Mouse (Mus musculus) lung, postnatal 14 days (tissue): ENCODE data around the gene Clcn1.

Source experiments
- DNase-seq: peaks from one replicate; pipeline ENCODE4 v3.0.0; 2021

Clcn1 gene

DNA sequence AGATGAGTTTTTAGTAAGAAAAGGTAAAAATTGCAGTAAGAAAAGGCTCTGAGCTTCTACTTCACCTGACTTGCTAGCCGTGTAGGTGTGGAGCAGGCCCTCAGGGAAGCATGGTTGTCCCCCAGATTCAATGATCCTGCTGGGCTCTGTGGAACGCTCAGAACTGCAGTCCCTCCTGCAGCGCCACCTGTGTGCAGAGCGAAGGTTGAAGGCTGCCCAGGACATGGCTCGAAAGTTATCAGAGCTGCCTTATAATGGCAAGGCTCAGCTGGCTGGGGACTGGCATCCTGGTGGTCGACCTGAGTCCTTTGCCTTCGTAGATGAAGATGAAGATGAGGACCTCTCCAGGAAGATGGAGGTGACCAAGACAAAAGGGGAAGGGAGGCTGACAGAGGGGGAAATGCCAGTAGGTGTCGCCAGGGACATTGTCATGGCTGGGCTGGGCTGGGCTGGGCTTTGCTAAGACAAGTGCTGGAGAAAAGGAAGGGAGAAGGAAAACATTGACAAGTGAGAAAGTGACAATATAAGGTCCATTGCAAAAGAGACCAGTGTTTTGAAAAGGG lies 23.4 kb downstream of the Clcn1 start:
- DNase-seq: no peak

DNA sequence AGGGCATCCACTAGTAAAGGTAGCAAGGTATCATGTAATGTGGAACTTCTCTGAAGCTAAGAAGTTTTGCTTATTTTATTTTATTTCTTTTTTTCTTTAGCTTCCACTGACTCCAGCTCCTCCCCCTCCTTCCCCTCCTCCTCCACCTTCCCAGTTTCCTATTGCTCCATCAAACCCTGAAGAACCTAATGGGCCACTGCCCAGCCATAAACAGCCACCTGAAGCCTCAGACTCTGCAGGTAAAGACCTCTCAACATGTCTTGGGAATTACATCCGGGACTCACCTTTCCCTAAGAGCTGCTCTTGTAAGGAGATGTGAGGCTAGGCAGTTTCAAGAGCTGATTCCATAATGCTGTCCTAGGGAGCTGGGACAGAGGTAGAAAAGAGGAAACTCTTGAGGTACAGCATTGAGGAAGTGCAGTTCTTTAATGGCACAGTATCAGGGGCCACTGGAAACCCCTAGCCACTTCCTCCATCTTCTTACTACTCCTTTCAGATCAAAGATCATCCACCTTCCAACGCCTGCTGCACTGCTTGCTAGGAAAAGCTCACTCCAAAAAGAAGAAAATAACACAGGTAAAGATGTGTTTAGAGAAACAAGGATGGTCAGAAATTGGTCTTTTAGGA lies 24.1 kb downstream of the Clcn1 start:
- DNase-seq: no peak

DNA sequence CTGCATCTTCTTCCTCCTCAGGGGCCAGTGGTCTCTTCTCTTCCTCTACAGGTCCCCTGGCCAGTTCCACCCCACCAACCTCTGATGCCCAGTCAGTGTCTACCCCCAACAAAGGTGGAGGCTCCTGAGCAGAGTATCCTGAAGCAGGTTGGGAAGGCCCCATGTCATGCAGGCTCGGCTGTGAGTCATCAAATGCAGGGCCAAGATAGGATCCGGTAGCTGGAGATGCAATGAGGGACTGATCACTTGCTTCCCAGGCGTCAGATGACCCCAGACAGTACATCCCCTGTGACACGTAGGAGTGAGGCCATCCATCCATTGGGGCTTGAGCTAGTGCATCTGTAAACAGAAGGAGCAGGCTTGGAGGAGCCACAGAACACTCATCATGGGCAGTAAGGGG lies 31.8 kb downstream of the Clcn1 start:
- DNase-seq: no peak

DNA sequence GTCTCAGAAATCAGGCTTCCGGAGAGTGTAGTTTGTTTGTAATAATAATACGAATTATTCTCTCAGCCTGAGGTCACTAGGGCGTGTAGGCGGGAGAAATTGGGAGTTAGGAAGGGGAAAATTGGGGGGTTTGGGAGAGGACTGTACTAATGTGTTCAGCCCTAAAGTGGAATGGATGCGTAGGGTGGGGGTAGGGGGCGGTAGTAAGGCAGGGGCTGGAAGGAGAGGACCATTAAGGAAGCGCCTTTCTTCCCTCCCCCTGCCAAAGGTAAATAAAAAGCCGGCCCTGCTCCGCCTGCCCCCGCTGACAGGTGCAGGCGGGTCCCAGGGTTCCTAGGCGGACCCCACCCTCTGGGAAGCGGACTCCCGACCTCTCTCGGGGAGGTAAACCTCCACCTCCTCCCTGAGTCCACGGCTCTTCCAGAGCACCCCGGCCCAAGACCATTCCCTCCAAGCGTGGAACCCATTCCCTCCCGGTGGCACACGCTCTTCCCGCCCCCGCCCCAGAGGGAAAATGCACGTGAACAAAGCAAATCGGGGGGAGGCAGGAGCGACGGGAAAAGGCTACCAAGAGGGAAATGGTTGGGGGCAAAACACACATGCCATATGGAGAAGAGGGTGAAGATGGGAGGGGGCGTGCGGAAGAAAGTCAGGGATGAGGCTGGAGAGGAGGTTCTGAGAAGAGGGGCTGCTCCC lies 37.0 kb downstream of the Clcn1 start:
- DNase-seq: no peak

DNA sequence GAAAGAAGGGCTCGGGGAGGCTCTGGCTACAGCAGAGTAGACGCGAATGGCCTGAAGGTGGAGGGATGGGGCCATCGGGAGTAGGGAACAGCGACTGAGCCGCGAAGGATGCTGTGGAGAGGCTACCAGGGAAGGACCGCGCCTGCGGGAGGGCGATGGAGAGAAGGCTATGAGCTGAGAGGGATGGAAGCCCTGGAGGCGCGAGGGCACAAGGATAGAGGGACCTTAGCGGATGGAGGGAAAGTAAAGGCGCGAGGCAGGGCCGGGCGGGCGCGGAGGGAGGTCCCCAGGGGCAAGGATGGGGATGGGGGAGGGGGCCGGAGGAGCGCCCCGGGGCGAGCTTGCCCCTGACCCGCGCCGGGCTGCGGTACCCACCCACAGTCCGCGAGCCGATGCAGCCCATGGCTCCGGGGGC lies 37.6 kb downstream of the Clcn1 start:
- peak; percentile 9 for DNase-seq

DNA sequence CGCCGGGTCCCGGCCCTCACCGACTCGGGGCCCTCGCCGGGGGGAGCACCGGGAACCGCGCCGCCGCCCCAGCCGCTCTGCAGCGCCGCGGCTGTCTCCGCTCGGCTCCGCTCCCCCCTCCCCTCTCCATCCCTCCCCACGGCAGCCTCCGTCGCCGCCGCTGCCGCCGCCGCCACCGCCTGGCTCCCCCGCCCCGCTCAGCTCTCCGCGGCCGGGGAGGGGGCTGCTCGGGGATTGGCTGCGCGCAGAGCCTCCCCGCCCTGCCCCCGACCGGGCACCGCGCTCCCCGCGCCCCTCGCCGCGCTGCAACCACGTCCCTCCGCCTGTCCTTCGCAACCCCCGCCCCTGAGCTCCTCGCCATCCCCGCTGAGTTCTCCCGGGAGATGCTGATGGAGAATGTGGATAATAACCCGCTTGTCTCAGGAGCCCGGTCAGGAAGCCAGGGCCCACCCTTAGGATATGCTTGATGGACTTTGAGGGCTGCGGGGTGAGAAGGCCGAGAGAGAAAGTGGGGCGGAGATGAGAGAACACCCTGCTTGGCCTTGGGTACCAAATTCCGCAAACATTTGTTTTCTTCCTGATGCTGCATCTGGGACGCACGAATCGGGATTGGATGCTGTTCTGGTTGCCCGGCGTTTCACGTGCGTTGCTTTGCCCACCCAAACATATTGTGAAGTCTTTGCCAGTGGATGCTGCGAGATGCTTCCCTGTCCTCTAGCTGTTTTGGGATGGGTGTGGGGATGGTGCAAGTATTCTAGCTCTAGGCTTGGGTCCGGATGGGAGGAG lies 38.2 kb downstream of the Clcn1 start, which contains the start of gene Fam131b:
TSS of gene Fam131b (minus strand) at position 162 of the 786 bp plus-strand sequence.
- peak; percentile 18 for DNase-seq

DNA sequence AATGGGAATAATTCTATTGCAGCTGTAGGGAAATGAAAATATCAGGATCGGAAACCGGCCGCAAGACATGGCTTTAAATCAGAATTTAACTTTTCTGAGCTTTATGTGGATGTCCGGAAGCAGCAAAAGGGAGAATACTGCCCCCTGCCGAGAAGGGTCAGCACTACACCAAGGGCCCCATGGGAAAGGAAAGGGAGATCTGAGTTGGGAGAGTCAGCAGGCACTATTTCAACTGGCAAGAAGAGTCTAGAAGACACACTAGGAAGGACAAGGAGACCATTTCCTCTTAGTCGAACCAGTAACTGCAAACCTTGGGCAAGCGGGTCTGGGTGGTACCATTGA lies 38.8 kb downstream of the Clcn1 start:
- peak; percentile 84 for DNase-seq

DNA sequence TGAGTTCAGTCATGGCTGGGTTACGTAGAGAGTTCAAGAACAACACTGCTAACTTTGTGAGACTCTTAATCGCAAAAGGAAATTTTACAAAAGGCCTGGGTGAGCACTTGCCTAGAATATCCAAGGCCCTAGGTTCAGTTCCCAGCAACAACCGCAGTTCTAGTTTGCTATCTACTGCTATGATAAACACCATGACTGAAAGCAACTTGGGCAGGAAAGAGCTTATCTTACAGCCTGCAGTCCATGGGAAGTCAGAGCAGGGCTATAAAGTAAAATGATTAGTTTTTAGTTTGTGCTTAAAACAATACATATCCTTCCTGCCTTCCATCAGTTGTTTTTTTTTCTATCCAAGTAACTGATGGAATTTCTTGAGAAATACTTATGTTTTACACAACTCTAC lies 40.0 kb downstream of the Clcn1 start:
- DNase-seq: no peak

DNA sequence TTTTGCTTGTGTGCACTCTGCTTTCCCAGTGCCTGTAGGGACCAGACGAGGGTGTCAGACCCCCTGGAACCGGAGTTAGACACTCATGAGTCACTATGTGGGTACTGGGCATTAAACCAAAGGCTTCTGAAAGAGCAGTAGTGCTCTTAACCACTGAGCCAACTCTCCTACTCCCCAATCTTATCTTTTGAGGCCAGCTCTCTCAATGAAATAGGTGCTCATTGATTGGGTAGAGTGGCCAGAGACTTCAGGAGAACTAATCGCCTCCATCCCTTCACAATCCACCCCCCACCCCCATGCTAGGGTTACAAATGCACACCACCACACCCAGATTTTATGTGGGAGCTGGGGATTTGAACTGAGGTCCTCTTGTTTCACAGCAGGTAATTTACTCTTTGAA lies 42.3 kb downstream of the Clcn1 start:
- no peak for DNase-seq

DNA sequence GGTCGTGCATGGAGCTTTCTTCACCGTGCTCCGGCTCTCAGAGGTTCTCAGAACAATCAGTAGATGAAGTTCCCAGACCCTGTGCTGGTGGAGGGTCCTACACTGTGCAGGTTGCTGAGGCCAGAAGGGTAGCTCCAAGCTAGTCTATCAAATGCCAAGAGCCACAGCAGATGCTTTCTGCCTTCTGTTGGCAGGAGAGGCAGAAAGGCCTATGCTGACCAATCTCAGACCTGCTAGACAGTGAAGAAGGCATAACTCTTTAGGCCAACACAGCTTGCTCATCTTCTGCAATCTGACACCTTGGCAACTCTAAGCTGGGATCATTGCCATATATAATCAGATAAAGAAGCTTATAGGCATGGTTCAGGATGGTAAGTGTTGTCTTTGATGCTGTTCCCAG lies 43.7 kb downstream of the Clcn1 start:
- DNase-seq: no peak

DNA sequence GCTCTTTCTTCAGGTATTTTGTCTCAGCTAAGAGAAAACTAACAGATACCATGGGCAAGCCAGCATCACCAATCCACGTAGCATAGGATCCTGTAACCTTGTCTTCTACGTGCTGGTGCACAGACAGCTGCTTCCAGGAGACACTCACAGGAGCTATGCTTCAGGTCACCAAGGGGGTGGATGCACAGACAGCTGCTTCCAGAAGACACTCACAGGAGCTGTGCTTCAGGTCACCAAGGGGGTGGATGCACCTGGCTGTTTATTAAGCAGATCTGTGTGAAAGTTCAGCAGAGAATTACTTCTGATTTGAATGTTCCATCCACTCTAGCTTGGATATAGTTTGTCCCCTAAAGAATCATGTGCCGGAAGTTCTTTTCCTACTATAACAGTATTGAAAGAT lies 44.5 kb downstream of the Clcn1 start:
- no peak for DNase-seq

DNA sequence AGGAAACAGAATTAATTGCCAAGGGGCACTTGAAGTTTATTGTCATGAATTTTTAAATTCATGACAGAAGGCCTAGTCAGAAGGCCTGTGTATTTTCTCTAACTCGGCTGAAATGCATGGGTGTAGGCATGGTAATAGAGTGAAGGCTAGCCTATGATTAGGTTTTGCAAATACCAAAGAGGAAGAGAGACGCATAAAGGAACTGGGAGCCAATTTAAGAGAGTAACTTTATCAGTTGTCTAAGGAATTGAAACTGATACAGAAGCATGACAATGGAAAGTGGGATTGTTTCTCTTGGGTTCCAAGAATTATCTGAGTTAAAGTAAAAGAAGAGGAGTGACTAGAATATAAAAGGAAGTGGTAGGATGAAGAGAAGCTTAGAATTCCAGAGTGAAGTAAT lies 52.7 kb downstream of the Clcn1 start:
- no peak for DNase-seq

DNA sequence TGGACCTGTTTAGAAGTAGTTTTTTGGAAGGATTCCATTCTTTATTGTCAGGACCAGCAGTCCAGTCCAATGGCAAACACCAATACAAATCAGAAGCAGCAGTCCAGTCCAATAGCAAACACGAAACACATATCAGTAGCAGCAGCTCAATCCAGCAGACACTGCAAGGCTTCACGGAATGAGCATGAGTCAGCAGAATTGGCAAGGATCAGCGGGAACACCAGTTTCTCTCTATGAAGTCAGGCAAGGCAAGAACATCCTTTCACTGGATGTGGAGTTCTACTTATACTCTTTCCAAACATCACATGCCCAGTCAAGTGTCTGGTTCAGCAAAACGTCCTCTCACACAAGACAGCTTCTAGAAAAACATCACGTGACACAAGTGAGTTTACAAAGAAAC lies 53.5 kb downstream of the Clcn1 start:
- no peak for DNase-seq

DNA sequence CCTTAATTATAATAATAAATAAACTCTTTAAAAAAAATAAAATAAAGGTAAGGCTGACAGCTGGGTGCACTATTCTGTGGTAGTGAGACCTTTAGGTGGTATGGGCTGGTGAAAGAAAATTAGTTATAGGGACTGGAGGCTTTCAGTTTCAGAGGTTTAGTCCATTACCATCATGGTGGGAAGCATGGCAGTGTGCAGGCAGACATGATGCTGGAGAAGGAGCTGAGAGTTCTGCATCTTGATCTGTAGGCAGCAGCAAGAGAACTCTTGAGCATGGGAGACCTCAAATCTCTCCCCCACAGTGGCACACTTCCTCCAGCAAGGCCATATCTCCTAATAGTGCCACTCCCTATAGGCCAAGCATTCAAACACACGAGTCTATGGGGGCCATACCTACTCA lies 55.7 kb downstream of the Clcn1 start:
- DNase-seq: no peak

DNA sequence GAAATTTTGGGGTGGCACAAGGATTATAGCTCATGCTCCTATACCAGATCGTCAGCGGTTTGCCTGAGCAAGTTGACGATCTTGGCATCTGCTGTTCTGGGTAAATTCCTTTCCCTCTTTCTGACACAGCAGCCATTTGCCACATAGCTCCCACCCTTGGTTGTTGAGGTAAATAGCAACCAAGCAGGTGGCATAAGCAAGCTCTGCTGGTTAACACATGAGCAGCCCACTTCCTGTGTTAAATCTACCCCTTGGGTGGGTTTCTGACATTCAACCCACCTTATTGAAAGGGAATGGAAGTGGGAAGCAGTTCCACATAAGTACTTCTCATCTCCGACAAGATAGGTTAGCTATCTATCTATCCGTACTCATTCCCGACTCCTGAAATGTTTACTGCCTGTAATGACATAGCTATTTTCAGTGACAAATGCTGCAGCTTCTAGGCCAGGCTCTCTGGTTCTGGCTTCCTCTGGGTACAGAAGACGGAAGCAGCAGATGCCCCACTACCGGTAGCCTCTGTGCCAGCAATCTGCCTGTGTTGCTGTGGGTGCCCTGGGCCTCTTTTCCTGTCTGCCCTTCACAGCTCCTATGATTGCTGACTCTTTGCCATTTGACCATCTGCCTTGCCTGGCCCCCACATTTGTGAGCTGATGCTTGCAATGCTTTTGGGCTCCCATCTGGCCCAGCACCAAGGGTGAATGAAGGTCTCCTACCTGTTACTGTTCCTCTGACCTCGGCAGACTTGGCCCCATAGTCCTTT lies 57.1 kb downstream of the Clcn1 start:
- no peak for DNase-seq

DNA sequence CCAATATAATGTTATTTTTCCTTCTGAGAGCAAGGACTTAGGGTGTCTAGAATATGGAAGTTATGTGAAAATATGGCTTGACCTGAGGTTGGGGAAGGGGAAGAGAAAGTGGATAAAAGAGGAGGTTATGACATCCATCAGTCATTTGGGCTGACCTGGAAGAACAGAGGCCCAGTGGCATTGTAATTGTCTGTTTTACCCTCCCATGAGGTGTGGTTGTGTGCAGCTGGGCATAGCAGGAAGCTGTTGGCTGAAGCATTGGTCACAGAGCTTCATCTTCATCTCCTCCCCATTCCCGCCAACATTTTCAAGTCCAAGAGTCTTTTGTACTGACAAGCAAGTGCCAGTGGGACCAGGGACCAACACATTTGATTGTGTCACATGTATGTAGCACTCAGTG lies 57.8 kb downstream of the Clcn1 start:
- no peak for DNase-seq

DNA sequence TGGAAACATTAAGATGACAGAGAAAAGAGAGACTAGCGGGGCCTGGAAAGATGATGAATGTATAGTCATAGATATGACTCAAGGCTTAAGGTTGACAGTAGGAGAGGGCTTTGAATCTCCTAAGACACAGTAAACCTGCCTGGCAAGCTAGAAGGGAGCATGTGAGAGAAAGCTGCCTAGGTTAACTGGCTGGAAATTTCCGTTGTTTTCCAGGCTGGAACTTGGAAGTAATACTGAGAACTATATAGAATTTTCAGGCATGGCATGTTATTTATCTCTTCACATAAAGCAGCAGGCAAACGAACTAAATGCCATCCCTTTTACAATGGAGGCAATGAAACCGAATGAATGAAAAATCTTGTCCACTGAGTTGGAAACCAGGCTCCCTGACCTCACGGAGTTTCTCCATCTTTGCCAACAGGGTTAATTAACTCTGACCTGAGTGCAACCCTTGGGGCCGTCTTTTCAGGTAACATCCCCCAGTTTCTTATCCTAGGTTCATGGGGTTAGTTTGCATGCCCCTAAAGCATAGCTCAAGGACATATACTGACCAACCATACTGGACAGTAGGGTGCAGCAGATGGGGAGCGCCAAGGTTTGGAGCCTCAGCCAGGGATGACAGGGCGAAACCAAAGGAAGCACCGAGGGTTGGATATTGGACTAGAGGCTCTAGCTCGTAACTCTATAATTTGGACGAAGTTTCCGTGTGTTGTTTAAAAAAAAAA lies 62.0 kb downstream of the Clcn1 start:
- no peak for DNase-seq

DNA sequence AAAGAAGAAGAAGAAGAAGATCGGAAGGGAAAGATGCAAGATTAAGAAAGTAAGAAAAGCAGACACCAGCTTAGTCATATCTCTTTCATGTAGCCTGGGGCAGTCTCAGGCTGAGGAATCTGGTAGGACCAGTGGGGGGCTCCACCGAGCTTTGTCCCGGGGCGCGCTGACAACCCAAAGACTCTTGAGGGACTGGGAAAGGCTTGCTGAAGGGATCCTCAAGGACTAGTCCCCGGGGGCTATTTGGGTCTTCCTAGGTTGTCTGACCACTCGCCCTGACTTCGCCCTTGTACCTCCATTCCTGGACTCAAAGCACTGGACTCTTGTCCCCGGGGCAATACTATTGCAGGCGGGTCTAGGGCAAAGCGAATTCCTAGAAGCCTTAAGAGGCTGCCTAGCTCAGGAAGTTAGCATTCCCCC lies 62.5 kb downstream of the Clcn1 start:
- DNase-seq: peak; percentile 83

DNA sequence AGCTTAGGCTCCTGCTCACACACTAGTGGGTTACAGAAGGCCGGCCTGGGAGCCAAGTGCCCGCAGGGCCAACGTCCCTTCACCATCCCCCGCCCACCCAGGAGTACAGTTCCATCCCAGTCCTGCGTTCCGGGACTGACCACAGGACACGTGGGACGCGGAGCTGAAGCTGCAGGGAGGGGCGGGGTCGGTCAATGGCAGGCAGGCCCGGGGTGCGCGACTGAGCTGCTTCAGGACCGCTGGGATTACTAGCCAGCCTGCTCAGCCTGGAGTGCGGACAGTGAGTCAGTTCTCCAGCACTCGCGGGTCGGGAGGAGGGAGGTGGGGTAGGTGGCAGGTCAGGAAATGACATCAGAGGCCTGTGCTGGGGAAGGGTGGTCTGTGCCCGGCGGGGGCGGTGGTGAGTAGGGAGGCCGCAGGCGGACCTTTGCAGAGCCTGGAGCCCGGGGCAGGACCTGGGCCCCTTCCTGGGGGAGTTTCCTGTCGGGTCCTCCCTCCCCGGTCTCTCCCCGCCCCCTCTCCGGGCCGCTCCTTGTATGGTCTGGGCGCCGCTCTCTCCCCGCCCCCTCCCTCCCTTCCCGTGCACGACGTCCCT lies 63.0 kb downstream of the Clcn1 start, which contains the start of gene Zyx:
TSS of gene Zyx (plus strand) at position 205 of the 595 bp plus-strand sequence.
- peak; percentile 94 for DNase-seq

DNA sequence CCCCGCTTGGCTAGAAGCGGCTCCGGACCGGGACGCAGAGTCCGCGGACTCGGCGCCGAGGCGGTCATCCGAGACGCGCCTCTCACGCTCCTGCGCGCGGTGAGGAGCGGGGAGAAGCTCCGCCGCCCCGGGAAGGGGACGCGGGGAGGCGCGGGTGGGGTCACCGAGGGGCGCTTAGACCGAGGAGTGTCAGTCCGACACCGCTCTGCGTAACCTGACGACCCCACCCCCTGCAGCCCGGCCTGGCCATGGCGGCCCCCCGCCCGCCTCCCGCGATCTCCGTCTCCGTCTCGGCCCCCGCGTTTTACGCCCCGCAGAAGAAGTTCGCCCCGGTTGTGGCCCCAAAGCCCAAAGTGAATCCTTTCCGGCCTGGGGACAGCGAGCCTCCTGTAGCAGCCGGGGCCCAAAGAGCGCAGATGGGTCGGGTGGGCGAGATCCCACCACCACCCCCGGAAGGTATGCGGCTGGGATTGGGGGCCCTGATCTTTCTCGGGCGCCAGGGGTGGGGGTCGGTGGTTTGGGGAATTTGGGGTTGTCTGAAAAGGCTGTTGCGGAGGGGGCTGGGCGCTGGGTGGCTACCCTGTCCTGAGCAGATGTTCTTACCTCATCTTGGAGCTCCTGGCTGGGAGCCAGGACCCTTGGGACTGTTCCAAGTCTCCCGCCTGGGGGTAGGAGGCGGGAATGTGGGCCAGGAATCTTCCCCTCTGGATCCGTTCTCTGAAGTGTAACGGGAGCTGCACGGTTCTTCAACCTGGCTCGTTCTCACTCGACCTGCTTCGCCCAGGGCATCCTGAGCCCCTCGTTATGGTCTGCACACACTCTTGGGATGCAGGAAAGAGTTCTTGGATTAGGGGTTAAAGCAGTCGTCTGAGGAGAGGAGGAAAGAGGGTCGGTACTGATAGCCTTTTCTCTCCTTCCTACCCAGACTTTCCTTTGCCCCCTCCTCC lies 63.8 kb downstream of the Clcn1 start:
- peak; percentile 88 for DNase-seq
